Mouse (Mus musculus) thymus, postnatal 25 days (tissue): Measurements from ENCODE around the gene Gm30191.
"Not testable (repeated sequence)": the region's sequence is repeated elsewhere in the genome, so short reads cannot be mapped to it uniquely, and the experiment has no call there.

ENCODE experiments used
- DNase-seq: peaks from one replicate; pipeline ENCODE4 v3.0.0; 2022

Gene Gm30191

GRCm38 (mm10) chr4:134287575-134288025 lies 40.9 kb downstream of the Gm30191 start, which contains the start of gene Pdik1l:
TSS of gene Pdik1l (minus strand) at chr4:134287895.
- peak; percentile 86 for DNase-seq

DNA sequence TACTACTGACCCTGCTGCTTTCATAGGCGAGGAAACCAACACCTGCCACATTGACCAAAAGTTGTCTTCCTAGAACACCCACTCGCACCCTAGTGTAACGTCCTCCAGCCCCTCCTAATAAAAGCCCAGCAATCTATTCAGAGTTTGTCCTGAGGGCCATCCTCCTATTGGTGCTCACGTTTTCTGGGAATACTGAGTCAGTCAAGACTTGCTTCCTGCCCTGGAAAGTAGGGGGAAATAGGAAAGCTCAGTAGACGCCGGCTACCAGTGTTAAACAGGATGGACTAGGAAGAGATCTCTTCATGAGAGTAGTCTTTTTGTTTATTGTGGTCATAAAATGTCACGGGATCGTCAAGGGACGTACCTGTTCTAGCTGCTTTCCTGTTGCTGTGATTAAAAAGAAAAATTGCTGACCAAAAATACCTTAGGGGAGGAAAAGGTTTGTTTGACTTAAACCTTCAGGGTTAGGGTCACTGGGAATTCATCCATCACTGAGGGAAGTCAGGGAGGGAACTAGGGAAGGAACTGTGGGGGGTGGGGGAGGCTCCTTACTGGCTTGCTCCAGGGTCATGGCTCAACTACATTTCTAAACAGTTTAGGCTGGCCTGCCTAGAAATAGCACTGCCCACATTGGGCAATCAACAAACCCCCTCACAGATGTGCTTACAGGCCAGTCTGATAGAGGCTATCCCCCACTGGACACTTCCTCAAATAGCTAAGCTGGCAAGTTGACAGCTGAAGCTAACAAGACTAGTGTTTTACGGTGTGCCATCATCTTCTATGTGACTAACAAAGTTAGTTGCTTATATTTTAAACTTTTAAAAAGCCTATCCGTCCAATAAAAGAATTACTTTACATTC lies 41.9 kb downstream of the Gm30191 start:
- no peak for DNase-seq

DNA sequence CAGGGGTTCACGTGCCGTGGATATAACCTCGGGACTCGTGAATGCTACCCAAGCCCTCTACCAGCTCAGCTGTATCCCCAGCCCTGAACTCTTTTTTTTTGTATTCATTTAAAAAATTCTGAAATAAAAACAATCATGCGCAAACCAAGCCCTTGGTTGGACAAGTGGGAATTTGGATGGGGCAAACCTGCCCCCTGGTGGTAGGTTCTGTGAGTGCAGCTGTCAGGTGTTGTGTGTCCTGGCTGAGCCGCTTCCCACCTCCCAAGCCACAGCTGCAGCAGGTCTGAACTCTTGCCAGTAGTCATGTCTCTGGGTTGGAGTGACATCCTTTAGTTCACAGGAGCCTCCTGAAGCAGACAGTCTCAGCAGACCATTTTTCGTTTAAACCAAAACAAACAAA lies 45.3 kb downstream of the Gm30191 start:
- DNase-seq, result peak; percentile 84

- no peak for DNase-seq
These were observed 46.4 kb downstream of the Gm30191 start for GRCm38 (mm10) chr4:134293061-134293691.

GRCm38 (mm10) chr4:134293692-134294163 lies 47.0 kb downstream of the Gm30191 start:
- no peak for DNase-seq

DNA sequence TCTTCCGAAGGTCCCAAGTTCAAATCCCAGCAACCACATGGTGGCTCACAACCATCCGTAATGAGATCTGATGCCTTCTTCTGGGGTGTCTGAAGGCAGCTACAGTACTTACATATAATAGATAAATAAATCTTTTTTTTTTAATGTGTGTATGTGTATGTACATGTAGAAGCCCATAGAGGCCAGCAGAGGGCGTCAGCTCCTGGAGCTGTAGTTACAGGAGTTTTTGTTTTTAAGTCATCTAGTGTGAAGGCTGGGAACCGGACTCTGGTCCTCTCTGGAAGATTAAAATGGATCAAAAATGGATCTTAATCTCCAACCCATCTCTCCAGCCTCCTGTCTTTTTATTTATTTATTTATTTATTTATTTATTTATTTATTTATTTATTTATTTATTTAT lies 49.4 kb downstream of the Gm30191 start:
- DNase-seq, result not testable (repeated sequence)

DNA sequence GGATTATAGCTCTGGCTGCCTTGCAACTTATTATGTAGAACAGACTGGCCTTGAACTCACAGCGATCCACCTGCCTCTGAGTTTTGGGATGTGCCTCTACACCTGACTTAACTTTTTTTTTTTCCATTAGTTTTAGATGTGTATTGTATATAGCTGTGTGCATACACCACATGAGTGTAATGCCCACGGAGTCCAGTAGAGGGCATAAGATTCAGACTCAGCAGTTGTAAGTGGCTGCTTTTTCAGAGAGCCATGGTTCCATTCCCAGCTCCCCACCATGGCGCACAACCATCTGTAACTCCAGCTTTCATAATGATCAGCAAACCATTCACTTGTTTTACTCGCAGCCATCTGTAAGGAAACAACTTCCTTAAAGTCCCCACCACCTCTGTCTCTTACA lies 49.8 kb downstream of the Gm30191 start:
- DNase-seq, result no peak

GRCm38 (mm10) chr4:134297369-134297768 lies 50.6 kb downstream of the Gm30191 start:
- DNase-seq, result no peak

DNA sequence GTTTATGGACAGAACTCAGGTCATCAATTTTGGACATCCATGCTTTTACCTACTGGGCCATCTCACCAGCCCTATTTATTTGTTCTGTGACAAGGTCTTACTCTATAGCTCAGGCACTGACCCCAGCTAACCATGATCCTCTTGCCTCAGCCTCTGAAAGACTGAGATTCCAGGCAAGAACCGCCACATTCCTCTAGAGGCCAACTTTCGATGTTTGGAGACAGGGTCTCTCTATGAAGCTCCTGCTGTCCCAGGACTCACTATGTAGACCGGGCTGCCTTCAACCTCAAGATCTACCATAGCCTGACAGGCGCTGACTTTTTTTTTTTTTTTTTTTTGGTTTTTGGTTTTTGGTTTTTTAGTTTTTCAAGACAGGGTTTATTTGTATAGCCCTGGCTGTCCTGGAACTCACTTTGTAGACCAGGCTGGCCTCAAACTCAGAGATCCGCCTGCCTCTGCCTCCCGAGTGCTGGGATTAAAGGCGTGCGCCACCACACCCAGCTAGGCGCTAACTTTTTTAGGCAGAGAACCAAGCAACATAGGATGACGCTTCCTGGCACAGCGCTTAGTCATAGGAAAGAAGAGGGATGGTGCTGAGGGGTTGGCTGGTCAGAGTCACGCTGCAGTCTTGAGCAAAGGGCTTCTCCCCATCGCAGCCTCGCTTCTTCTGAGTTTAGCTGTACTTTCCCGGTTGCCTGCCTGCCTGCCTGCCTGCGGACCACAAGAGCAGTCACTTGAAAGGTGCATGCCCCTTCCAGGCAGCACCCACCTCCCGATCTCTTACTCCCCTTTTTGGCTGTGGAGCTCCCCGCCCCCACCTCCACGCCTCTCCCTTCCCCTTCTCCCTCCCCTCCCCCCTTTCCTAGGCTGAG lies 52.1 kb downstream of the Gm30191 start:
- DNase-seq, result no peak

DNA sequence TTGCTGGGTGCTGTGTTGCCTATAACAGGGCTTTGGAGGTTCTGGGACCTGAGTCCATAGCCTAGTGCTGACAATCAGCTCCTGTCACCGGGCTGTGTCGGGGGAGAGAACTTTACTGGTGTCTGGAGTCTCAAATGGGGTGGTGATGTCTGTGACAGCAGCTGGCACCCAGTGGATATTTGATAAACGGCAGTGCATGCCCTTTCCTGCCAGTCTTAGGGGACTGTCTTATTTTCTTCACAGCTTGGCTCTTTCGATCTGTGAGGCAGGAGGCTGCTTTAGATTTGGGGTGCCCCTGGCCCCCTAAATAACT lies 52.7 kb downstream of the Gm30191 start:
- DNase-seq, result no peak
